Mouse (Mus musculus) left cerebral cortex, postnatal 36 days (tissue): ENCODE results near the gene Loxl3. TPM values are rescaled to one million over a fixed set of nuclear protein-coding genes. Genes with fewer than 3 reads are reported as not detected.
A peak's percentile ranks its signal among the peaks of the same experiment; 100 is the strongest.

Experiments
- DNase-seq, 2 experiments: peaks; one replicate each; pipeline ENCODE4 v3.0.0; 2021 to 2022; ENCODE audit warnings: low spot score in 2 of 2, mixed read lengths in 1 of 2
- intact Hi-C: fragments of 180-260 bp; cut with DNase I; formaldehyde crosslinking; loops from one replicate; pipeline ENCODE4 v1.15.1; 2025
- total RNA-seq, 2 experiments: library from RNA; stranded (reverse); gene quantifications; 2 replicates each; pipeline ENCODE4 v1.2.3; 2021

Loxl3 gene
- total RNA-seq, 2 experiments from 2014 or later = 2.7 to 4.9 TPM

DNA sequence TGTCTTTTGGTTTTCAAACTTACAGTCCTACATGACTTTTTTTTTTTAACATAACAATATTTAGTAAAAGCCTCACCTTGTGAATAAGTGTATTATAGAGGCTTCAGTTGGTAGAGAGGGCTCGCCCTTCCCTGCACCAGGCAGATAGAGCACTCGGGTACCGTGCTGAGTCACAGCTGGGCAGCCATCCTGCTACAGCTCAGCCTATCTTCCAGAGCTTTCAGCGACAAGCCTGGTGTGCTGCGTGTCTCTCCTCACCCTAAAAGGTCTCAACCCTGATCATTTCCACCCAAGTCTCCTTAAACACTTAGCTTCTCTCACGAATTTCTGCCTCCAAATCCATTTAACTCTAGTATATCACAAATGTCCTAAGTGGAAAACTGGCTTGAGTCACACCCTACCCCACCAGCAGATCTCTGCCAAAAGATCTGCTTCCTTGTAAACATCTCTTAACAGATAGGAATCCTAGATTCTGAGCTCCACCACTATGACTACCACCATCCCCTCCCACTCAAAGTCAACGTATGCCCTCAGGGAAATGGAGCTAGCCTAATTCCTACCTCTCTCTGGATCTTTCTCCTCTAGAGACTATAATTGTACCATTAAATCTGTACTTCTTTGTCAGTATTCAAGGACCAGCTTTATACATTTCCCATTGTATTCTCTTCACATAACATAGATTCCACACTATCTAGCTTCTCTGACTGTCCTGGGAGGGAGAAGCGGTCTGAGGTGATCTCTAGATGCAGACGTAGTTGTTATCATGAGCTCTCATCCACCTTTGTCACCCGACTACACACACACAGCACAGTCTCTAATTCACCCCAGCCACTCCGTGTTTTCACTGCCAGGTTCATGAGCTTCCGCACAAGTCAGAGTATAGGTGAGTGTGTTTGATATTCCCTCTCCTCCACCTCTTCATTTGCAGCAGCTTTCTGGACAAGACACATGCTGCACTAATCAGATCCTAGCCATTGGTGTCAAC, 19.2 kb upstream of the Loxl3 start:
- intact Hi-C loops = no loop called here
- no peak for DNase-seq

DNA sequence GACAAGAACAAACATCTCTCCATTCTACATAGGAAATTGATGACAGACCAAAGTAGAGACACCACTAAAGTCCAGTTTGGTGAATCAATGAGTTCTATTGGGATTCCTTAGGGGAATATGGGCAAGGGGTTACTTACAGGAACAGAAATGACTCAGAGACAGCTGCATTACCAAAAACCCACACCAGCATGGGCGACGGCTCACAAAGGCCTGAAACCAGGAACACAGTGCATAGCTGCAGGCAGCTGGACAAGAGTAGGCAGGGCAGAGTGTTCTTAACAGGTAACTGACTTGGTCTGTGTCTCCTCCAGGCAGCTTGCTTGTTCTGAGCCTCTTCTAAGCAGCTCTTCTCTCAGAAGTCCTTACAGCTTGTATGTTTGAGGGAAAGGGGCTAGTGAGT, 18.2 kb upstream of the Loxl3 start:
- intact Hi-C loops = no loop called here
- no peak for DNase-seq

DNA sequence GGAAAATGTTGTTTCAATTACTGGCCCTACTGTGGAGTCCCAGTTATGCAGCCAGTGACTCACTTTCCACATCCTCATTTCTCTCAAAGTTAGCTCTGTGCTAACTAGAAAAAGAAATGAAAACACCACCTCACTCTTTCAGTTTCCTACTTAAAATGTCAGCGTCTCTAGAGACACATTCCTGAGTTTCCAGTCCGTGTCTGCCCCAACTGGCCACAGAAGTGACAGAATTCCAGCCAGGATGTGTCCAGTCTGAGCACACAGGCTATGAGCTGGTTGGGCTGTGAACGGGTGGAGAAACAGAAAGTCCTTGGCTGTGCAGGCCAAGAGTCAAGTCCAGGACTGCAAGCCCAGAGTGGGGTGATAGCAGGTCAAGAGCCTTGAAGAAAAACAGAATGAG, 16.8 kb upstream of the Loxl3 start:
- DNase-seq = no peak
- intact Hi-C loops = no loop called here

DNA sequence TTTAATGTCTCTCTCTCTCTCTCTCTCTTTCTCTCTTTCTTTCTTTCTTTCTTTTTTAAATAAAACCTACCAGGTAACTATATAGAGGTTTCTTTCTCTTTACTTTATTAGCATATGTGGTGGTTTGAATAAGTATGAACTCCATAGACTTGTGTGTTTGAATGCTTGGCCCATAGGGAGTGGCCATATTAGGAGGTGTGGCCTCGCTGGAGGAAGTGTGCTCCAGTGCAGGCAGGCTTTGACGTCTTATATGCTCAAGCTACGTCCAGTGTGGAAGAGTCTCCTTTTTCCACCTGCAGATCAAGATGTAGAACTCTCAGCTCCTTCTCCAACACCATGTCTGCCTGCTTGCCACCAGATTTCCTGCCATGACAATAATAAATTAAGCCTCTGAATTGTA, 14.9 kb upstream of the Loxl3 start:
- DNase-seq = no peak
- intact Hi-C loops = no loop called here

DNA sequence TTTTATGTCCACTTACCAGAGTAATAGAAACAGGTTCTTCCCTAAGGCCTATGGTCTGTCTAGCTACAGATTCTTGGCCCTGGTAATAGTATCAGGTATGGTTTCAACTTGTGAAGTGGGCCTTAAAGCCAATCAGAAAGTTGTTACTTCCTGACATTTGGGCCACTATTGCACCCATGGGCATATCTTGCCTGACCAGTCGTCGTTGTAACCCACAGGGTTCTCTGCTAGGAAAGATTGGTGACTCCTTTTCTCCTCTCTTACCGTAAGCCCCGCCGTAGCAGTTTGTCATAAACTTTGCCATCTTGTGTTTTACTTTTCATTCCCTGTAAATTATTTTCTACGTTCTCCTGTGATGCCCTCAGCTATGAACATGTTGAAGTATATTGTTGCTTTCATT, 13.9 kb upstream of the Loxl3 start:
- no peak for DNase-seq
- intact Hi-C loops = no loop called here

DNA sequence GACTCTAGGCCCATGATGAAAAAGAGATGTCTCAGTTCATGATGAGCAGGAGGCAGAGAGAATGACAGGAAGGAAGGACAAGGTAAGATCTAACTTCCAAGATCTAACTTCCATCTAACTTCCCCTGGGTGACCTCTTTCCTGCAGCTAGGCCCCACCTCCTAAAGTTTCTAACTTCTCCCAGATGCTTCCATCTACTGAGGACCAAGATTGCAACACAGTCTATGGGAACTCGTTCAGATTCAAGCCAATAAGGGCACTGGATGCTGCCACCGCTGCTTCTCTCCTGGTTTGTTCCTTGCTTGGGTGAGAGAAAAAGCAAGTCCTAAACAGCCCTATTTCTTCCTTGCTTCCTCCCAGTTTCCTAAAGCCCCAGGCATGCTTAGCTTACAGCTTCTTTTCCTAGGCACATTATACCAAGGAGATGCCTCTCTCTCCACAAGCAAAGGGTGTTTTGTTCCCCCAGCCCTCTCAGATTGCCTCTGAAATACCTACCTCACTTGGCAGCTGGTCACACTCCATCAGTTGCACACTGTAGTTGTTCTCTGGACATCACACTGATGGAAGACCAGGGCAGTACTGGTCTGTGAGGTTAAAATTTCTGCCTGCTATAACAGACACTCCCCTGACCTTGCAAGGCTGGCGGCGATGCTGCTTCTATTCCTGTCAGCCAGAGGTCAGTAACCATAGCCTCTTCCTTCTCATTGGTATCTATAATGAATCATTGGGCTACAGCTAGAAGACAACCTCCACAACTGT, 13.0 kb upstream of the Loxl3 start:
- intact Hi-C loops = no loop called here
- DNase-seq = no peak

DNA sequence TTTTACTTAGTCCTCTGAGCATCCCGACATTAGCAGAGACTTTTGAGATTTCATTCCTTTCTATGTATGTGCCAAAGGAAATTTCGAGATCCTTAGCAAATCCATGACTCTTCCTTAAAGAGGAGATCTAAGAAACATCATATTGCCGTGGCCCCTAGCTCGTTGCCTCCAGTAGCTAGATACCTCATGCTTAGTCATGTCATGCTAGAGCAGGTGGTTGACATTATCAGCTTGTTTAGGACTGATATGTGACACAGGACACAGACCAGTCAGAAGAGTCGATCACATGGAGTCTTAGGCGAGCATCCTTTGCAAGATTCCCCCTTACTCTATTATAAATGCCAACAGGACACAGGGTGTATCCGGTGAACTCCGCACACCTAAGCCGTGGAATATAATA, 11.0 kb upstream of the Loxl3 start:
- no peak for DNase-seq
- intact Hi-C loops = no loop called here

DNA sequence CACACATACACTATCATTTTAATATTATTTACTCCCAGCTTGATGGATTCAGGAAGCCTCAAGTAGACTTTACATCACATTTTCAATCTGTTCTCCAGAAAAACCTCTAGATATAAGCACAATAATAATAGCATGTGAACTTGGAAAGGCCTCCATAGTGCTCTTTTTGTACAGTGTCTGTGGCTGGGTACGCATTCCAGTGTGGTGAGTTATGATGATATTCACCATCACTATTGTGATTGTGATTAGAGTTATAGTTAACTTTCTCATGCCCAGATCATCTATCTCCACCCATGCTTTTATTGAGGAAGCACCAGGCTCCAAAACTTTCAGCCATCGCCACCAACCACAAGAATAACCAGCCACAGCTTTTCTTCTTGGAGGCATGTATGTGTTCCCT, 10.2 kb upstream of the Loxl3 start:
- DNase-seq = no peak
- intact Hi-C loops = no loop called here

DNA sequence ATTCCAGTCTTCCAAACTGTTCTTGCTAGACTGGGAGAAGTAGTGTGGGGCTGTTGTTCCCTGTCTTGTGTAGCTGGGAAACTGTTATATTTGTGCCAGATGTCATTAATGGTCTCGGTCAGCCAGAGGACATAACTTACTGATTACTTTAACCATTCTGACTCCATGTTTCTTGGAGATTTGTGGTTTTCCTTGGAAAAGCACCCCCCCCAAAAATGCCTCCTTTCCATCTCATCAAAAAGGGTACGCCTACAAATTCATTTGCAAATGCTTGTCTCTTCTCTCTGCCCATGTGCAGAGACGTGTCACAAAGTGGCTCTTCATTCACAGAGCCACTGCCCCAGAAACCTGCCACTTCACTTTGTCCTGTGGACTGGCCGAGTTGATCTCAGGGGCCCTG, 9.6 kb upstream of the Loxl3 start:
- no peak for DNase-seq
- intact Hi-C loops = no loop called here

DNA sequence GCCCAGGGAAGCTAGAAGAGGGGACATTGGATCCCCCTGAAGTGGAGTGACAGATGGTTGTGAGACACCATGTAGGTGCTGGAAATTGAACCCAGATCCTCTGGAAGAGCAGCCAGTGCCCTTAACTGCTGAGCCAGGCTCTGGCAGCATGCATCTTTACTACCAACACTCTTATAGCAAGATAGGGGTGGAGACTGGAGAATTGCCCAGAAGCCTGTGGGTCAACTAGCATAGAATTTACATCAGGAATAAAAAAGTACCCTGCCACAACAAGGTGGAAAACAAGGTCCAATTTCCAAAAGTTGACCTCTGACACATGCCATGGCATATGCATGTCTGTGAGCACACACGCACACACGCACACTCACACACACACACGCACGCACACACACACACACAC, 8.8 kb upstream of the Loxl3 start:
- intact Hi-C loops = no loop called here

DNA sequence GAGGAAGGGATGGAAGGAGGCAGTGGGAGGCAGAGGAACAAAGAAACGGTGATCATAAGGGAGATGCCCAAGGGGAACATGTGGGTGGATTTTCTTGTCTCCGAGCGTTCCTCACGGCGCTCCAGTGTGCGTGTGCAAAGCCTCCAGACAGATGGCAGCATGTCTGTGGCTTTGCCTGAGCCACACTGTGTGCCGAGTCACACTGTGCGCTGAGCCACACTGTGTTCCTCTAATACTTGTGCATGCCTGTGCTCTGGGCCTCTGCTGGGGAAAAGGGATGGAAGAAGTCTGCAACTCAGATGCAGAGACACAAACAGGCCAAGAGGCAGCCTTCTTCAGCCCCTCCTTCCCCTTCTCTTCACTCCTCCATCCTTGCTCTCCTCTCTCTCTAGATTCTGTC, 6.7 kb upstream of the Loxl3 start:
- intact Hi-C loops = no loop called here

More for the DNA sequence above, 8.8 kb upstream of the Loxl3 start:
- no peak for DNase-seq

DNA sequence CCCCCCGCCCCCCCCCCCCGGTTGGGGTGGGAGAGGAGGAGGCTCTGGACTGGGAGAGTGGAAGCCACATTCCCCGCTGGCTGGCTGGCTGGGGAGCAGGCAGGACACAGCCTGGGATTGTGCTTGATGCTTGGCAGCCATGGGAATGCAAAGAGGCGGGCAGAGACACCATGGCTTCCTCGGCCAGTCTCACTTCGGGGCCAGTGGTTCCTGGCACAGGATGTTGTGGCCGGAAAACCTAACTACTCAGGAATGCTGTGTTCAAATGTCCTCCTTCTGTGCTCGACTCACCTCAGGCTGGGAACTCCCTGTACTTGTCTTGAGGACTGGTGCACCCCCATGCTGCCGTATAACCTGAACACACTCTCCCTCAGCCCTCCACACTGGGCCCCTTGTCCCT, 6.3 kb upstream of the Loxl3 start:
- intact Hi-C loops = no loop called here
- no peak for DNase-seq

More for the DNA sequence above, 6.7 kb upstream of the Loxl3 start:
- DNase-seq = no peak

DNA sequence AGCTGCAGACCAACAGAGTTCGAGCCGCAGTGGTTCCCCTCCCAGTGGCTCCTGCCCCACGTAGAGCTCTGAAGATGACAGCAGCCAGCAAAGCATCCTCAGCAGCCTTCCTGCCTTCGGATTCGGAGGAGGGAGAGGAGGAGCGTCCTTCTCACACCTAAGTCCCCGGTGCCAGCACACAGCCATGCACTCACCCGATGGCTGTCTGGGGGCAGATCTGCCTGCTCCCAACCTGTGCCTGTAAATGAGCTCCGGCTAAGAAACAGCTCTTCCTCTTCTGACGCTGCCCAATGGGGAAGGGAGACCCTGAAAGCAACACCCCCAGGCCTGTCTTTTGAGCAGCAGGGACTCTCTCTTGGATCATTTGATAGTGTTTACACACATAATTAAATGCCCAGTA, 4.2 kb upstream of the Loxl3 start:
- no peak for DNase-seq
- intact Hi-C loops = no loop called here

DNA sequence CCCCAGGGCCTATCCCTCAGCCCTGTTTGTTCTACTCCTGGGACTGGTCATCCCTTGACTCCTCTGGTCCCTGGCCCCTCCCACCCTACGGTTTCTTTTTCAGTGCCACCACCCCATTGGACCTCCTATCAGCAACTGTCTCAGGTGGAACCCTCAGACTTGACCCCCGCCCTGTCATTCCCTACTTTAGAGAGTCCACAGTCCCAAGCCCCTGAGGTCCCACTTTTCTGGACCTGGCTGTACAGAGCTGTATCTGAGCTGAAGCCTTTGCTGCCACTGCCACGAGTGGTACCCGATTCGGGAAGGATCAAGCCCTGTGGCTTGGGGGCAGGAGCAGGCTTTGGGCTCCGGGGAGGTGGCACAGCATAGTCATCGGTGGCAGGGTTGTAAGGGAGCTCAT, 2.9 kb upstream of the Loxl3 start:
- intact Hi-C loops = no loop called here
- no peak for DNase-seq

DNA sequence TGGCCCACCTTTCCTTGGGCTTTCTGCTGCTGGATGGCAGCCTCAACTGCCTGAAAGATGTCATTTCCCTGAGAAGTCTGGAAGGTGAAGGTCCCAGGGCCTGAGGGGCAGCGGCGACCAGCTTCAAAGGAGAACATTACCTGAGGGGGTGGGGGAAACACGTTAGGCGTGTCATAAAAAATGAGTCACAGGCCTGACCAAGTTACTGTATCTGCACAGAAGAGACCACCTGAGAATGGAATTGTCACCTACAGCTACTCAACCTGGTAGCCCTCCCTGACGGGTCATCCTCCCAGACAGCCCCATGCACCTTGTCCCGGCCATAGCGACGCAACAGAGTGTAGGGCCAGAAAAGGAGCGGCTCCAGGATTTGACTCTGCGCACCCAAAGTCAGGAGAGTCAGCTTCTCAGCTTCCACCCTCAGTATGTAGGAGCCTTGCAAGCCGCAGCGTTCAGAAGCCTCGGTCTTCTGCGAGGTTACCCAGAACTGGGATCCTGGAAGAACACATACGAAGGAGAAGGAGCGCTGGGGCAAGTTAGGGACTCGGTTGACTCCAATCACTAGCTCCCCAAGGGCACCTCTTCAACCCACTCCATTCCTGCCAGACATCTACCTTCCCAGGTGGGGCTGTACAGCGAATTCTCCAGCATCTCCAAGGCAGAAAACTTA, 1.9 kb upstream of the Loxl3 start:
- intact Hi-C loops = no loop called here

DNA sequence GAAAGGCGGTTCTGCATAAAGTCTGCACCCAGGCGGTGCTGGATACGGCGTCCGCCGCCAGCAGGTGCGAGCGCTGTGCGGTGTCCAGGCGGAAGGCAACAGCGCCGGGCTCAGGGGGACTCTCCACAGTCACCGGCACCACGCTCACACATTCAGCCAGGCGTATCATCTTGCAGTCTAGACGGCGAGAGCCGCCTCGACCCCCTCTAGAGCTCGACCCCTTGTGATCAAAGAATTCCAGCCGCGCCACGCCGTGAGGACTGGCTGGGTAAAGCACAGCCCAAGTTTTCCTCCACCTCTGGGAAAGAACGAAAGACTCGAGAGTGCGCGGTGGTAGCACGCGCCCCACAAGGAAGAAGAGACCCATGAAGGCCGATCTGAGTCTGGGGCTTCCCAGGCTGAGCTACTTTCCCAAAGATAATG, 1.2 kb upstream of the Loxl3 start:
- intact Hi-C loops = no loop called here
- DNase-seq = no peak

More for the DNA sequence above, 1.9 kb upstream of the Loxl3 start:
- DNase-seq = no peak

DNA sequence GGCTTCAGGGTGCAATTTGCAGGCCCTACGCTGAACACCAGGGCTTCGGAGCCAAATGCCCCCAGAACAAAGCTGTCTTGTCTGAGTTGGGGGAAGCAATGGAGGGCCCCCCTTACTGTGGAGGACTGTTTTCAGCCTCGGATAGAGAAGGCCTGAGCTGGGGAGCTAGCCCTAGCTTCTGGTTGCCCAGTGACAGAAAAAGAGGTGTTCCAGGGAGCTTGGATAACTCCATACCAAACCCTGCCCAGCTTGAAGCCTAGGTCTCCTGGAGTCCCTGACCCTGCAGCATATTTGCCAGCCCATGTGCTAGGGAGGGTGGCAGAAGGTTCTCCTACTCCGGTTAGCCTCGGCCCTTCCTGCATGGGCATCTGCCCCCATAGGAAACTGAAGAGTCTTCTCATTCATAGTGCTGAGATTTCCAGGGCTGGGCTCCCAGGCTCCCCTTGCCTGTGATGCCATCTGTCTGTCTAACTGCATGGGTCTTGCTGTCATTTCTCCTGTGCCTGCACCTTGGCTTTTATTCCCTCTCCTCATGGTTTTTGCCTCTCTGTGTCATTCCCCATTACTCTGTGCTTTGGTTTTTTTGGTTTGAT, 586 bp downstream of the Loxl3 start:
- intact Hi-C loops = loop anchor here (2.0 kb wide), 1 partner anchor 18 kb away; no protein-coding TSS in a partner anchor

DNA sequence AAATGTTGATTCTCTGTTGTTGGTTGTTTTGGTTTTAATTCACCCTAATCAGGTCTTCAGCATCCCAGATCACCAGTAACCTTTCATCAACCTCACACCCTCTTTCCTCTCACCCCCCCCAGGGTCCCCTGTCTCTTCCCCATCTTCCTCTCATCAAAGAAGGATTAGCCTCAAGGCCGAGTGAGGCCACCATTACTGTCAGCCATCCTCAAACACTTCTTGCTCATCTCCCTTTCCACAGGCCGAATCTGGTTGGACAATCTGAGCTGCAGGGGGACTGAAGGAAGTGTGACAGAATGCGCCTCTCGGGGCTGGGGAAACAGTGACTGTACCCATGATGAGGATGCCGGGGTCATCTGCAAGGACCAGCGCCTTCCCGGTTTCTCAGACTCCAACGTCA, 3.2 kb downstream of the Loxl3 start:
- intact Hi-C loops = no loop called here
- no peak for DNase-seq

More for the DNA sequence above, 586 bp downstream of the Loxl3 start:
- no peak for DNase-seq

DNA sequence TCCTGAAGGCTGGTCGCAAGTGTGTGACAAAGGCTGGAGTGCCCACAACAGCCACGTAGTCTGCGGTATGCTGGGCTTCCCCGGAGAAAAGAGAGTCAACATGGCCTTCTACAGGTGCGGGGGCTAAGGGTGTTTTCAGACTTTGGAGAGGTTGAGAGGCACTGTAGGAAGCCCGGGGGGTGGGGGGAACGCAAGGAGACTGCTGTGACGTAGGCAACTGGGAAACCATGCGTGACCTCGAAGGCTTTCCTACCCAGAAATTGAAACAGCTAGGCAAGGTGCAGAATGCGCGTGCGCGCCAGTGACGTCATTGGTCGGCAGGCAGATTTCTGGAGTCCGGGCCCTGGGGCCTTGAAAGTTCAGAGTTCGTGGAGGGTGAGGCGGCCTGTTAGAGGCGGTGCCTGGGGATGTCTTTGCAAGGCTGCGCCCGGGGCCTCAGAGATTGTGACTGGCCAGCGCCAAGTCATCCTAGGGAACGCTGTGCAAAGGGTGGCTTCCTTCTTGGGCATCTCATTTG, 4.6 kb downstream of the Loxl3 start:
- intact Hi-C loops = no loop called here
- peak; percentile 80 to 84 for DNase-seq

DNA sequence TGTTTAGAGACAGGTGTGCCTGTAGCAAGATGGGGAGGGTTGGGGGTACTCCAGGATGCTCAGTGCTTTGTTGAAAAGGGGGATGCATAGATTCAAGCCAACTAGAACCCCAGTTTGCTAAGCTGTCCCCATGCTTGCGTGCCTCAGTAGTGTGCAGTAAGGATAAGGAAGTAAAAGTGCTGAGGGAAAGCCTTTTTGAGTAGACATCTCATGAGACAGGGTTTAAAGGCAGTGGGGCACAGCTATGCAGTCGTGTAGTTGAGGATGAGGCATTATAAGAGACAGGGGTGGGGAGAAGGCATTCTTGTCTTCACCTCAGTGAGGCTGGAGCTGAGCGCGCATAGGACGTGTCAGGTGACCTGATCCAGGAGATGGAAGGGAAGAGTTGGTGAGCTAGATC, 6.6 kb downstream of the Loxl3 start:
- DNase-seq = no peak
- intact Hi-C loops = no loop called here
